Mouse (Mus musculus) midbrain, embryonic 14.5 days (tissue): ENCODE results near the gene Krtap13. TPM values are rescaled to one million over a fixed set of nuclear protein-coding genes. Genes with fewer than 3 reads are reported as not detected.
"Not testable (repeated sequence)": the region's sequence is repeated elsewhere in the genome, so short reads cannot be mapped to it uniquely, and the experiment has no call there.

Source experiments
- ATAC-seq: fragments of 200-750 bp; cut with Nextera tagmentation; 2 replicates; pipeline ENCODE4 v1.8.0; 2017; ENCODE audit warnings: moderate number of reproducible peaks, moderate library complexity; ENCODE audit not compliant: low FRiP score, low TSS enrichment
- DNase-seq: peaks from one replicate; pipeline ENCODE4 v3.0.0-alpha.2; 2015
- H3K27ac ChIP-seq: fragments of 300-500 bp; sonication (generic); replicated peaks from 2 replicates; pipeline ENCODE4 v1.5.1; 2014; ENCODE audit warnings: mild to moderate bottlenecking, low read depth, low read length, moderate library complexity
- H3K27me3 ChIP-seq: fragments of 300-500 bp; sonication (generic); 2 replicates; pipeline ENCODE4 v1.6.1; 2014; ENCODE audit warnings: low read length, control low read depth, mixed read lengths; ENCODE audit not compliant: control insufficient read depth, insufficient read depth
- H3K36me3 ChIP-seq: fragments of 300-500 bp; sonication (generic); 2 replicates; pipeline ENCODE4 v1.6.1; 2014; ENCODE audit warnings: low read length, control low read depth; ENCODE audit not compliant: control insufficient read depth, insufficient read depth
- H3K4me1 ChIP-seq: fragments of 300-500 bp; sonication (generic); 2 replicates; pipeline ENCODE4 v1.6.1; 2014; ENCODE audit warnings: mild to moderate bottlenecking, antibody characterized with exemption, low read length, control low read depth; ENCODE audit not compliant: control insufficient read depth, insufficient read depth
- H3K4me2 ChIP-seq: fragments of 300-500 bp; sonication (generic); 2 replicates; pipeline ENCODE4 v1.6.1; 2014; ENCODE audit warnings: mild to moderate bottlenecking, low read length, moderate library complexity
- H3K4me3 ChIP-seq: fragments of 300-500 bp; sonication (generic); replicated peaks from 2 replicates; pipeline ENCODE4 v1.5.1; 2014; ENCODE audit warnings: low read depth, low read length
- H3K9ac ChIP-seq: fragments of 300-500 bp; sonication (generic); replicated peaks from 2 replicates; pipeline ENCODE4 v1.6.1; 2014; ENCODE audit warnings: mild to moderate bottlenecking, low read length, moderate library complexity
- H3K9me3 ChIP-seq: fragments of 300-500 bp; sonication (generic); 2 replicates; pipeline ENCODE4 v1.6.1; 2016; ENCODE audit warnings: low read length, control low read depth, mixed read lengths; ENCODE audit not compliant: control insufficient read depth
- WGBS: fragments of 180-500 bp; shearing (Covaris S2); extraction: QIAGEN DNeasy Blood & Tissue Kit; methylation state at CpG from one replicate; pipeline ENCODE4 v1.1.7; 2014; 5-methylcytosine and 5-hydroxymethylcytosine counted together
- polyA plus RNA-seq: library from polyadenylated mRNA; unstranded; fragments of >200 nt; fragmentation: Nextera tagmentation; extraction: Ambion mirVana; gene quantifications from 2 replicates; pipeline ENCODE4 v1.2.1, GENCODE M21; 2014

Krtap13 gene
- not detected in 2 replicates for polyA plus RNA-seq

- not testable (repeated sequence) for H3K9me3 ChIP-seq, H3K4me3 ChIP-seq, H3K36me3 ChIP-seq, H3K4me2 ChIP-seq, H3K9ac ChIP-seq, H3K4me1 ChIP-seq, H3K27me3 ChIP-seq, DNase-seq, ATAC-seq, H3K27ac ChIP-seq
- WGBS: 84% methylated on average over 3 of the region's 3 CpGs
These were observed at the start of gene Krtap13 for GRCm38 (mm10) chr16:88751535-88751934. Krtap13 (minus strand) TSS chr16:88751635.

GRCm38 (mm10) chr16:88786786-88787185, 35.4 kb upstream of the Krtap13 start:
- no peaks in the 10 kb centered on the region for H3K4me1 ChIP-seq
- no peaks in the 10 kb centered on the region for H3K27me3 ChIP-seq
- H3K27ac ChIP-seq: no peak overlapping the region
- no peak overlapping the region for H3K4me3 ChIP-seq
- WGBS: 92% methylated on average over 2 of the region's 2 CpGs
- ATAC-seq (no peak), DNase-seq (no peak)
- no peaks in the 10 kb centered on the region for H3K9me3 ChIP-seq
- no peak overlapping the region for H3K4me2 ChIP-seq
- no peaks in the 10 kb centered on the region for H3K36me3 ChIP-seq
- no peak overlapping the region for H3K9ac ChIP-seq

- H3K4me3 ChIP-seq: no peak within 1 kb of the TSS
- H3K4me2 ChIP-seq: no peak within 1 kb of the TSS
- 94% methylated on average over 5 of the region's 6 CpGs for WGBS
- no peaks in the 10 kb centered on the region for H3K36me3 ChIP-seq
- DNase-seq (no peak), ATAC-seq (no peak)
- no peak within 1 kb of the TSS for H3K9ac ChIP-seq
- no peak within 1 kb of the TSS for H3K27ac ChIP-seq
- no peaks in the 10 kb centered on the region for H3K27me3 ChIP-seq
- no peaks in the 10 kb centered on the region for H3K9me3 ChIP-seq
- no peaks in the 10 kb centered on the region for H3K4me1 ChIP-seq
These were observed 26.2 kb upstream of the Krtap13 start, which contains the start of gene Gm5965 for GRCm38 (mm10) chr16:88777596-88777995. Gm5965 (plus strand) TSS chr16:88777896.

GRCm38 (mm10) chr16:88774106-88774505, 22.7 kb upstream of the Krtap13 start, which contains the start of gene 2310057N15Rik:
2310057N15Rik (minus strand) TSS chr16:88774206.
- DNase-seq (no peak), ATAC-seq (no peak)
- no peaks in the 10 kb centered on the region for H3K4me1 ChIP-seq
- H3K4me2 ChIP-seq: no peak within 1 kb of the TSS
- WGBS: 86% methylated on average over 2 of the region's 2 CpGs
- H3K36me3 ChIP-seq: no peaks in the 10 kb centered on the region
- H3K27ac ChIP-seq: no peak within 1 kb of the TSS
- no peak within 1 kb of the TSS for H3K9ac ChIP-seq
- no peaks in the 10 kb centered on the region for H3K27me3 ChIP-seq
- H3K4me3 ChIP-seq: no peak within 1 kb of the TSS
- no peaks in the 10 kb centered on the region for H3K9me3 ChIP-seq

GRCm38 (mm10) chr16:88758547-88758946, 7.1 kb upstream of the Krtap13 start, which contains the start of gene 2310034C09Rik:
2310034C09Rik (plus strand) TSS chr16:88758847.
- H3K4me3 ChIP-seq, H3K9ac ChIP-seq, H3K36me3 ChIP-seq, H3K27me3 ChIP-seq, H3K4me2 ChIP-seq, H3K9me3 ChIP-seq, DNase-seq, ATAC-seq, H3K4me1 ChIP-seq, H3K27ac ChIP-seq: not testable (repeated sequence)
- WGBS: 97% methylated on average over 3 of the region's 3 CpGs

DNA sequence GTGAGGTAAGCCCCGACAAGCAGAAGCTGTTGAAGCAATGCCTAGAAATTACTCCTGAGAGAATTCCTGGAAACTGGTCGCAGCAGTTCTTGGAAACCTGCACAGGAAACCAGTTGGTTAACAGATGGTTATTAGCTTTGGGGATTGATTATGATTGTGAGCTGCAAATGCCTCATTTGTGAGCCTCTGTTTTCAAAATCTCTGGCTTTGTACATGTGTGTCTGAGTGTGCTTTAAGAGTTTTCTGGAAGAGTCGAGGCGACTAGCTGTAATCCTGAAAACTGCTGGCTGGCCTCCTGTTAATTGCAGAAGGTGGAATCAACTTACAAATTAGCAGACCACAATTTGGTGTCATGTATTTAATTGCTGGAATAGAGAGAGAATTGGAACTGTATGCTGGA, 3.5 kb downstream of the Krtap13 start:
- H3K36me3 ChIP-seq: no peaks in the 10 kb centered on the region
- H3K4me1 ChIP-seq: no peaks in the 10 kb centered on the region
- H3K9me3 ChIP-seq: no peaks in the 10 kb centered on the region
- ATAC-seq (no peak), DNase-seq (no peak)
- H3K9ac ChIP-seq: no peak overlapping the region
- WGBS: 75% methylated on average over 4 of the region's 4 CpGs
- no peak overlapping the region for H3K4me2 ChIP-seq
- no peak overlapping the region for H3K4me3 ChIP-seq
- H3K27ac ChIP-seq: no peak overlapping the region
- H3K27me3 ChIP-seq: no peaks in the 10 kb centered on the region

- no peaks in the 10 kb centered on the region for H3K4me1 ChIP-seq
- WGBS: 40% methylated on average over 4 of the region's 4 CpGs
- H3K27me3 ChIP-seq: no peaks in the 10 kb centered on the region
- ATAC-seq: peak; percentile 37; the same call in 1 of the 2 replicates
- no peak overlapping the region for H3K4me3 ChIP-seq
- H3K4me2 ChIP-seq: no peak overlapping the region
- peak; percentile 73 for DNase-seq
- no peaks in the 10 kb centered on the region for H3K9me3 ChIP-seq
- no peaks in the 10 kb centered on the region for H3K36me3 ChIP-seq
- no peak overlapping the region for H3K27ac ChIP-seq
- H3K9ac ChIP-seq: no peak overlapping the region
These were observed 6.6 kb downstream of the Krtap13 start for GRCm38 (mm10) chr16:88744750-88745340.

DNA sequence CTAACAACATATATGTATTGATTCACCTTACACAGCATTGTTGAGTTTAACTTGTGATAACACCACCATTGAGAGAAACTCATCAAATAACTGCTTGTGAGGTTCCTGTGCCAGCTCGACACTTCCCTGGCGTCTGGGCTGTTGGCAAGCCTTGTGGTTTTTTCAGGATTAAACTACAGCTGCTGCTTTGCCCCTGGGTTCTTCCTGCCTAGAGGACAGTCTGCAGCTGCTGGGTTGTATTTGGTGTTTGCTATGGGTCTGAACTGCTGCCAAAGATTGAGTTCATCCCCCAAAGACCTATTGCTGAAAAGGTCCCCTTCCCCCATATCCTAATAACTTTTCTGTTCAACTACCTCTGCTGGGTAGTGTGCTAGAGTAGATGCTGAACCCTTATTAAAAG, 16.0 kb downstream of the Krtap13 start:
- no peak for ATAC-seq
- WGBS: 70% methylated on average over 2 of the region's 2 CpGs

DNA sequence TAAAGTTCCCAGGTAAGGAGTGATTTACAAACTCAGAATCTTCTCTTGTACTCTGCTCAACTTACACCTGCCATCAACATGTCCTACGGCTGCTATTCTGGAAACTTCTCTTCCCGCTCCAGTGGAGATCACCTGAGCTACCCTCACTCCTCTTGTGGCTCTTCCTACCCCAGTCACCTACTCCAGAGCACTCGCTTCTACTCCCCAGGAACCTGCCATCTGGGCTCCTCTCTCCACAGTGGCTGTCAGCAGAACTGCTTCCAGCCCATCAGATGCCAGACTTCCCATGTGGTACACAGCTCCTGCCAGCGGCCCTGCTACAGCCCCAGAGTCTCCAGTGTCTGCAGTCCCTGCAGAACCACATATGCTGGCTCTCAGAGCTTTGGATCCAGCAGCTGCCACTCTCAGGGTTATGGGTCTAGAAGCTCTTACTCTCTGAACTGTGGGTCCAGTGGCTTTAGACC, 22.6 kb downstream of the Krtap13 start, which contains the start of gene Krtap13-1:
Gene Krtap13-1 (plus strand): TSS at position 51 of the 464 bp plus-strand sequence.
- no peaks in the 10 kb centered on the region for H3K9me3 ChIP-seq
- no peaks in the 10 kb centered on the region for H3K36me3 ChIP-seq
- no peaks in the 10 kb centered on the region for H3K4me1 ChIP-seq
- no peaks in the 10 kb centered on the region for H3K27me3 ChIP-seq
- no peak within 1 kb of the TSS for H3K9ac ChIP-seq
- no peak within 1 kb of the TSS for H3K4me3 ChIP-seq
- 86% methylated on average over 4 of the region's 4 CpGs for WGBS
- no peak within 1 kb of the TSS for H3K4me2 ChIP-seq
- no peak for DNase-seq
- no peak within 1 kb of the TSS for H3K27ac ChIP-seq
- no peak for ATAC-seq

More for the DNA sequence above, 16.0 kb downstream of the Krtap13 start:
- Histone ChIP-seq H3K36me3 (no peaks in the 10 kb centered on the region), H3K9ac (no peak overlapping the region), H3K27me3 (no peaks in the 10 kb centered on the region), H3K27ac (no peak overlapping the region), H3K9me3 (no peaks in the 10 kb centered on the region), H3K4me2 (no peak overlapping the region), H3K4me1 (no peaks in the 10 kb centered on the region), H3K4me3 (no peak overlapping the region)
- DNase-seq: peak; percentile 12
